Mouse (Mus musculus) heart, embryonic 16.5 days (tissue): ENCODE measurements at regions not wholly inside any gene's neighbourhood (a gene's known extent, or its start where the extent isn't known, plus 50 kb on each side); places are given as distances from the start of the nearest gene placed in this dataset.

Source experiments
- ATAC-seq: fragments of 200-750 bp; cut with Nextera tagmentation; replicated peaks from 2 replicates; pipeline ENCODE4 v1.8.0; 2017; ENCODE audit warnings: moderate number of reproducible peaks; ENCODE audit not compliant: insufficient read depth, low FRiP score; ENCODE audit errors: extremely low read depth
- H3K27ac ChIP-seq: fragments of 300-500 bp; sonication (generic); 2 replicates; pipeline ENCODE4 v1.5.1; 2014; ENCODE audit warnings: mild to moderate bottlenecking, low read length, control low read depth, moderate library complexity
- H3K27me3 ChIP-seq: fragments of 300-500 bp; sonication (generic); 2 replicates; pipeline ENCODE4 v1.6.1; 2014; ENCODE audit warnings: low read length, mixed read lengths; ENCODE audit not compliant: control insufficient read depth, insufficient read depth
- H3K36me3 ChIP-seq: fragments of 300-500 bp; sonication (generic); 2 replicates; pipeline ENCODE4 v1.6.1; 2014; ENCODE audit not compliant: control insufficient read depth, insufficient read depth
- H3K4me1 ChIP-seq: fragments of 300-500 bp; sonication (generic); 2 replicates; pipeline ENCODE4 v1.6.1; 2014; ENCODE audit warnings: low read length, mixed read lengths; ENCODE audit not compliant: control insufficient read depth, insufficient read depth
- H3K4me2 ChIP-seq: fragments of 300-500 bp; sonication (generic); 2 replicates; pipeline ENCODE4 v1.6.1; 2014; ENCODE audit warnings: low read depth, mild to moderate bottlenecking, control low read depth, low read length
- H3K4me3 ChIP-seq: fragments of 300-500 bp; sonication (generic); 2 replicates; pipeline ENCODE4 v1.5.1; 2014; ENCODE audit warnings: mild to moderate bottlenecking, control low read depth, low read length
- H3K9ac ChIP-seq: fragments of 300-500 bp; sonication (generic); 2 replicates; pipeline ENCODE4 v1.6.1; 2014; ENCODE audit warnings: low read length, control low read depth
- H3K9me3 ChIP-seq: fragments of 300-500 bp; sonication (generic); replicated peaks from 2 replicates; pipeline ENCODE4 v1.6.1; 2016; ENCODE audit warnings: low read length; ENCODE audit not compliant: control insufficient read depth
- WGBS: fragments of 180-500 bp; shearing (Covaris S2); extraction: QIAGEN DNeasy Blood & Tissue Kit; methylation state at CpG from one replicate; pipeline ENCODE4 v1.1.7; 2014; 5-methylcytosine and 5-hydroxymethylcytosine counted together

- Histone ChIP-seq H3K36me3 (no peaks in the 10 kb centered on the region), H3K4me1 (peaks cover 4% of the 10 kb centered on the region), H3K4me3 (no peak overlapping the region), H3K27me3 (no peaks in the 10 kb centered on the region), H3K4me2 (no peak overlapping the region), H3K9me3 (no peaks in the 10 kb centered on the region), H3K9ac (no peak overlapping the region), H3K27ac (no peak overlapping the region)
- WGBS, result 73% methylated on average over 4 of the region's 4 CpGs
- no peak for ATAC-seq
Observed at GRCm38 (mm10) chr2:117442862-117443261, 100.1 kb upstream of the Rasgrp1 start.

GRCm38 (mm10) chr2:117444671-117445070, 101.9 kb upstream of the Rasgrp1 start:
- no peaks in the 10 kb centered on the region for H3K9me3 ChIP-seq
- 26% methylated on average over 5 of the region's 5 CpGs for WGBS
- H3K4me3 ChIP-seq, result no peak overlapping the region

GRCm38 (mm10) chr2:117446876-117447275, 104.1 kb upstream of the Rasgrp1 start:
- H3K4me2 ChIP-seq, result no peak overlapping the region
- 76% methylated on average over 4 of the region's 4 CpGs for WGBS
- peaks cover 4% of the 10 kb centered on the region for H3K4me1 ChIP-seq
- no peaks in the 10 kb centered on the region for H3K36me3 ChIP-seq
- no peak overlapping the region for H3K27ac ChIP-seq
- no peak overlapping the region for H3K4me3 ChIP-seq
- no peaks in the 10 kb centered on the region for H3K27me3 ChIP-seq
- H3K9me3 ChIP-seq, result no peaks in the 10 kb centered on the region
- ATAC-seq, result 0 out of 2 replicates have a peak, but pooled peaks have one; percentile 32
- H3K9ac ChIP-seq, result no peak overlapping the region

More at GRCm38 (mm10) chr2:117444671-117445070, 101.9 kb upstream of the Rasgrp1 start:
- Histone ChIP-seq H3K4me1 (peaks cover 4% of the 10 kb centered on the region), H3K36me3 (no peaks in the 10 kb centered on the region), H3K4me2 (no peak overlapping the region), H3K27me3 (no peaks in the 10 kb centered on the region), H3K27ac (no peak overlapping the region), H3K9ac (no peak overlapping the region)
- no peak for ATAC-seq

GRCm38 (mm10) chr2:117450172-117450865, 107.5 kb upstream of the Rasgrp1 start:
- Histone ChIP-seq H3K4me2 (no peak overlapping the region), H3K9ac (no peak overlapping the region), H3K4me3 (no peak overlapping the region), H3K27ac (no peak overlapping the region), H3K27me3 (no peaks in the 10 kb centered on the region), H3K4me1 (no peaks in the 10 kb centered on the region; the same call in 1 of the 2 replicates), H3K36me3 (no peaks in the 10 kb centered on the region), H3K9me3 (no peaks in the 10 kb centered on the region)
- 57% methylated on average over 7 of the region's 7 CpGs for WGBS
- ATAC-seq, result no peak

GRCm38 (mm10) chr2:117451818-117452217, 109.0 kb upstream of the Rasgrp1 start:
- 34% methylated on average over 5 of the region's 5 CpGs for WGBS
- H3K27me3 ChIP-seq, result no peaks in the 10 kb centered on the region
- H3K9ac ChIP-seq, result no peak overlapping the region
- H3K9me3 ChIP-seq, result no peaks in the 10 kb centered on the region
- peak; percentile 79 for ATAC-seq
- H3K36me3 ChIP-seq, result no peaks in the 10 kb centered on the region
- H3K4me1 ChIP-seq, result no peaks in the 10 kb centered on the region; the same call in 1 of the 2 replicates
- peak overlapping the region; percentile 72 for H3K27ac ChIP-seq
- H3K4me3 ChIP-seq, result no peak overlapping the region
- no peak overlapping the region for H3K4me2 ChIP-seq

GRCm38 (mm10) chr2:117455021-117455739, 112.4 kb upstream of the Rasgrp1 start:
- Histone ChIP-seq H3K27me3 (no peaks in the 10 kb centered on the region), H3K27ac (no peak overlapping the region), H3K4me2 (no peak overlapping the region), H3K9me3 (no peaks in the 10 kb centered on the region), H3K36me3 (no peaks in the 10 kb centered on the region), H3K4me3 (no peak overlapping the region), H3K4me1 (no peaks in the 10 kb centered on the region; the same call in 1 of the 2 replicates), H3K9ac (no peak overlapping the region)
- 70% methylated on average over 4 of the region's 4 CpGs for WGBS
- no peak for ATAC-seq

- no peaks in the 10 kb centered on the region; the same call in 1 of the 2 replicates for H3K4me1 ChIP-seq
- H3K27me3 ChIP-seq, result no peaks in the 10 kb centered on the region
- H3K9me3 ChIP-seq, result no peaks in the 10 kb centered on the region
- H3K9ac ChIP-seq, result no peak overlapping the region
- H3K27ac ChIP-seq, result no peak overlapping the region
- no peaks in the 10 kb centered on the region for H3K36me3 ChIP-seq
- H3K4me2 ChIP-seq, result no peak overlapping the region
- no peak for ATAC-seq
- WGBS, result 68% methylated on average over 7 of the region's 7 CpGs
- no peak overlapping the region for H3K4me3 ChIP-seq
Observed at GRCm38 (mm10) chr2:117455740-117456455, 113.1 kb upstream of the Rasgrp1 start.

- ATAC-seq, result no peak
Observed at GRCm38 (mm10) chr2:117456456-117457020, 113.7 kb upstream of the Rasgrp1 start.

More at GRCm38 (mm10) chr2:117456456-117457020, 113.7 kb upstream of the Rasgrp1 start:
- Histone ChIP-seq H3K27ac (no peak overlapping the region), H3K9ac (no peak overlapping the region), H3K4me1 (no peaks in the 10 kb centered on the region; the same call in 1 of the 2 replicates), H3K36me3 (no peaks in the 10 kb centered on the region), H3K27me3 (no peaks in the 10 kb centered on the region), H3K4me3 (no peak overlapping the region), H3K4me2 (no peak overlapping the region), H3K9me3 (no peaks in the 10 kb centered on the region)
- 84% methylated on average over 13 of the region's 13 CpGs for WGBS
